Mouse (Mus musculus) megakaryocyte, embryonic 14.5 days (primary cell): ENCODE measurements around the gene Taar7b.

Source experiments
- FLI1 ChIP-seq: IDR thresholded peaks from 2 replicates; pipeline ENCODE4 v1.6.1; 2012; ENCODE audit warnings: low read length, inconsistent platforms, mixed read lengths
- GATA1 ChIP-seq: IDR thresholded peaks from 3 replicates; pipeline ENCODE4 v1.6.1; 2012; ENCODE audit warnings: mixed read lengths, low read length, inconsistent platforms, borderline replicate concordance

GRCm38 (mm10) chr10:23964921-23965610, 34.7 kb upstream of the Taar7b start:
- TF ChIP-seq GATA1 (no peak), FLI1 (0 out of 2 replicates have a peak, but pooled peaks have one; percentile 28)
